Mouse (Mus musculus): ENCODE measurements around the gene Gigyf1.

Gigyf1 gene

DNA sequence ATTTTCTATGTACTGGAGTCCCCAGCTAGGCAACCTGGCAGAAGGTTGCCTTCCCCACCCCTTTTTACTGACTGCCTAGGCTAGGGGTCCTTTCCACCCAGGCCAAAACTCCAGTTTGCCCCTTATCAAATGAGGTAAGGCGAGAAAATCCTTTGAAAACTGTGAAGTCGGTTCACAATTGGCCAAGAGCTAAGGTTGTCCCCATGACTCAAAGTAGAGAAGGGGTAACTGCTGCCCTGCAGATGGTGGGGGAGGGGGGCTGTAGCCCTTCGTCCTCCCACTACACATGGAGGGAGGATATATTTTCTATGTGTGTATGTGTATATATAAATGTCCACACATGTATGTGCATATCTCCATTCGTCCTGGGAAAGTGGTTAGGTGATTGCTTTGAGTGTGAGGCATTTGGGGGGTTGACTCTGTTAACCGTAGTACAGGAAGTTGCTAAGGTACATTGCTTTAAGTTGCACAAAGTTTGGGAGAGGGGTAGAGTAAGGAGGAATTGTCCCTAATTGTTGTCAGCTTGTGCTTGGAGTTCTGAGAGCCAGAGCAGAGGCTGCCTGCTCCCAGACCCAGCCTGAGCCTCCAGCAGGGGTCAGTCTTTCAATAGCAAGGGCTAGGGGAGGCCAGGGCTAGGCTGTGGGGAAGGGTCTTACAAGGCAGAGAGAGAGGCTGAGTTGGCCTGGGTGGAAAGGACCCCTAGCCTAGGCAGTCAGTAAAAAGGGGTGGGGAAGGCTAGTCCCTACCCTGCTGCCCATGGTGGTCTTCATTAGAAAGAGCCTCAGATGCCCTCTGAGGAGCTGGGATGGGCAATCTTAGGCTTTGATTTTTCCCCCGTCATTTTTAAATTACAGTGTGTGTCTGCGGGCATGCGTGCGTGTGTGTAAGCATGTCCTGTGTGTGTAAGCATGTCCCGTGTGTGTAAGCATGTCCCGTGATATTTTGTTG lies 5.2 kb upstream of the Gigyf1 start:
- in situ Hi-C loops (cut with MboI; ENCODE audit: unreplicated experiment in 2 of 2): no loop called here

DNA sequence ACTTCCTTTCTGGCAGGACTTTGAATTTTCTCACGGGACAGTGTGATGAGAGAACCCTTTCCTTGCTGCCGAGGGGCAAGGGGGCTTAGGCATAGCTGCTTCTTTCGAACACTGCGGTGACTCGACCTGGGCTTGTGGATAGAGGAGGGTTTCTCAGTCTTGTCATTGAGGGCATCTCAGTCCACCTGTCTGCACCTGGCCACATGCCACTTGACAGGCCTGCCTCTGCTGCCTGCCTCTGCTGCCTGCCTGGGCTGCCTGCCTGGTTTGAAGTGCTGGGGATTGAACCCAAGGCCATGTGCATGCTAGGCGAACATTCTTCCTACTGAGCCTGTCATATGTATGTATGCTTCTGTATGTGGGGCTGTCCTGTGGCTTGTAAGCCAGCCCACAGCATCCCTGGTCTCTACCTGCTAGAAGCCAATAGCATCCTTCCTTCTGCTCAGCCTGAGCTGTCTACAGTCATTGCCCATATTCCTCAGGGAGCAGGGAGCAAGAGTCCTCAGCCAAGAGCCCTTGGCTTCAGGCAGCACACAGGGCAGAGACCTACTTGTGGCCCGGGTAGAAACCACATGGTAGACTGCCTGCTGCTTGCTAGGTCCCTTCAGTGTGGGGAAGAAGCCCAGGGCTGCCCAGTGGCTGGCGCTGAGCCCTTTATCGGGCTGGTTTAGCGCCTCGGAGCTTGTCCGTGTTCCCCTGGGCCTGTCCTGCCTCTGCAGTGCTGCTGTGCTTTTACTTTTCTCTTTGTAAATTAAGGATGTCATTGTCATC lies 4.2 kb upstream of the Gigyf1 start:
- in situ Hi-C loops (cut with MboI; ENCODE audit: unreplicated experiment in 2 of 2): no loop called here

DNA sequence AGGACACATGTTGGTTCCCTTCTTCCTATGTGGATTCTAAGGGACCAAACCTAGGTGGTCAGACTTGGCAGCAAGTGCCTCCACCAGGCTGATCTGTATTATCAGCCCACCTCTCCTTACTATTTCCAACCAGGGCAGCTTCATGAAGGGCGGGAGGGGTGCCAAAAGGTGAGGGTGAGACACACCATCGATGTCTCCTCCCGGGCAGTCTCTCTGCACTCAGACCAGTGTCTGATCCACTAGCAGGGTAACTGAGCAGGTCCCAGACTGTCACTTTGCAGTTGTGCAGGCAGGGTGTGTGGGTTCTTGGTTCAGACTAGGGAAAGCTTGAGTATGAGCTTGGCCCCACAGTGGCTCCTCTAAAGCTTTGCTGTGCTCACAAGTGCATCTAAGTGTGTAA lies 3.5 kb upstream of the Gigyf1 start:
- in situ Hi-C loops (cut with MboI; ENCODE audit: unreplicated experiment in 2 of 2): loop anchor here in 1 of 2 experiments (5.0 kb wide), 1 partner anchor 247 kb away; no protein-coding TSS in a partner anchor

DNA sequence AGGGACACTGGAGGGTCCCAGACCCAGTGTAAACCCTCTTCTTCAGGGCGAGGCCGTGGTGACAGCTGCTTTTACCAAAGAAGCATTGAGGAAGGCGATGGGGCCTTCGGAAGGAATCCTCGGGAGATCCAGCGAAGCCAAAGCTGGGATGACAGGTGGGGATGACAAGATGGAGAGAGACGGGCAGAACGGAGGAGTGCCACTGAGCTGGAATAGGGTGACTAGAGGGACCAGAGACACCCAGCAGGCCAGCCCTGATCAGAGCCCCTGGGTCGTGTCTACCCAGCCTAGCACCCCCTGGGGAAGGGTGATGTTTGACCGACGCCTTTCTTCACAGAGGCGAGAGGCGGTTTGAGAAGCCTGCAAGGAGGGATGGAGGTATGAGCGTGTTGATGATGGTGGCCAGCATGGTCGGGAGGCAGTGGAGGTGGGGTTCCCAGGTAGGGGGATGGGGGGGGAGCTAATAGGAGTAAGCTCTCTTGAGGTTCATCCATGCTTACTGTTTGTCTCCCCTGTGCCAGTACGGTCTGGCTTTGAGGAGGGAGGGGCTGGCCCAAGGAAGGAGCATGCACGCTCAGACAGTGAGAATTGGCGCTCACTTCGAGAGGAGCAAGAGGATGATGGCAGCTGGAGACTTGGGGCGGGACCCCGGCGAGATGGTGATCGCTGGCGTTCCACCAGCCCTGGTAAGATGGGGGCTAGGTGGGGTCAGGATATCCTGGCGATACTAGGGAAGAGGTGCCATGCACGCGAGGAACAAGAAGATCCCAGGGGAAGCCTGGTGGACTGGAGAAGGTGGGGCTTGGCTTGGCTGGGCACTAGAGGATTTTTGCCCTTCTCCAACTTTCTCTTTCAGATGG lies 1.6 kb downstream of the Gigyf1 start:
- in situ Hi-C loops (cut with MboI; ENCODE audit: unreplicated experiment in 2 of 2): loop anchor here in 1 of 2 experiments (5.0 kb wide), 1 partner anchor 242 kb away; no protein-coding TSS in a partner anchor

DNA sequence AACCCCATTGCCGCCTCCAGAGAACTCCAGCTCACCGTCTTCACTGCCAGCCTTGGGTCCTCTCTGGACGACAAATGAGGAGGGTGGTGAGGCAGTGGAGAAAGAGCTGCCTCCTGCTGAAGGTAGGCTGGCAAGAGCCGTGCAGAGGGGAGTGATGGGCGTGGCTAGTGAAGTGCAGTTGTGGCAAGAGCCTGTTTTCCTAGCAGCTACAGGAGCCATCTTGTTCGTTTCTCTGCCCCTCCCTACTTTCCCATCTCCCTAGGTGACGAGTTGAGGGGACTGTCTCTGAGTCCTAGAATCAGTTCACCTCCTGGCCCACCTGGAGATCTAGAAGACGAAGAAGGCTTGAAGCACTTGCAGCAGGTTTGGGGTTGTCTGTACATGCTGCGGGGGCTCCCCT lies 3.5 kb downstream of the Gigyf1 start:
- in situ Hi-C loops (cut with MboI; ENCODE audit: unreplicated experiment in 2 of 2): no loop called here

DNA sequence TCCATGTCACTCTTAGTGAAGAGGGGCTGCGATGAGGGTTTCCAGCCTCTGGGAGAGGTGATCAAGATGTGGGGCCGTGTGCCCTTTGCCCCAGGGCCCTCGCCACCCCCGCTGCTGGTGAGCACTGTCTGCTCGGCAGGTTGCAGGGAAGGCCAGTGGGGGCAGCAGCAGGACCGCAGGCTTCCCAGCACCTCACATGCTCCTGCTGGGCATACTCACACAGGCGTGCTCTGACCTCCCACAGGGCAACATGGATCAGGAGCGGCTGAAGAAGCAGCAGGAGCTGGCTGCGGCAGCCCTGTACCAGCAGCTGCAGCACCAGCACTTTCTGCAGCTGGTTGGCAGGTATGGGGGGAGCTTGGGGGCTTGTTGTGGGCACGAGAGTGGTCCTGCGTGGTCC lies 4.4 kb downstream of the Gigyf1 start:
- in situ Hi-C loops (cut with MboI; ENCODE audit: unreplicated experiment in 2 of 2): no loop called here

DNA sequence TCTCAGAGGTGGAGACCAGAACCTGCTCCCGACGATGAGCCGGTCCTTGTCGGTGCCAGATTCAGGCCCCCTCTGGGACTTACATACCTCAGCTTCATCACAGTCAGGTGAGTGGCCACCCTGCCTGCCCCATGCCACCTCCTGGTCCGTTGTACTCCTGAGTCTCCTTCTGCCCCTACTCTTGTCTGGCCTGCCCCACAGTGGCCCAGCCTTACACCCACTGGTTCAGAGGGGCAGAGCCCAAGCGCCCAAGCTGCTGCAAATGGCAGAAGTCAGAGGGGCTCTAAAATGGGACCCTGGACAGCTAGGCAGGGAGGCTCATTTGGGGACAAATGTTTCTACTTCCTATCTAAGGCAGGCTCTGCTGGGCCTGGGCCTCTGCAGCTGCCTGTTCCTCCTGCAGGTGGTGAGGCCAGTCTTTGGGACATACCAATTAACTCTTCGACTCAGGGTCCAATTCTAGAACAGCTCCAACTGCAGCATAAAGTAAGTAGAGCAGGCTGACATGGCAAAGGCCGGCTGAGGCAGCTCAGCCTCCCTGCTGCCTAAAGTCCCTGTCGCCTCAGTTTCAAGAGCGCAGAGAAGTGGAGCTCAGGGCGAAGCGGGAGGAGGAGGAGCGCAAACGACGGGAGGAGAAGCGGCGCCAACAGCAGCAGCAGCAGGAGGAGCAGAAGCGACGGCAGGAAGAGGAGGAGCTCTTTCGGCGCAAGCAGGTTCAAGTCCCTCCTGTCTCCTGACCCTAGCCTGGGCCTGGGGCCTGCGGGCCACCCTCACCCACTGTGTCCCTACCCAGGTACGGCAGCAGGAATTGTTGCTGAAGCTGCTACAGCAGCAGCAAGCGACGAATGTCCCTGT lies 5.3 kb downstream of the Gigyf1 start:
- in situ Hi-C loops (cut with MboI; ENCODE audit: unreplicated experiment in 2 of 2): no loop called here

DNA sequence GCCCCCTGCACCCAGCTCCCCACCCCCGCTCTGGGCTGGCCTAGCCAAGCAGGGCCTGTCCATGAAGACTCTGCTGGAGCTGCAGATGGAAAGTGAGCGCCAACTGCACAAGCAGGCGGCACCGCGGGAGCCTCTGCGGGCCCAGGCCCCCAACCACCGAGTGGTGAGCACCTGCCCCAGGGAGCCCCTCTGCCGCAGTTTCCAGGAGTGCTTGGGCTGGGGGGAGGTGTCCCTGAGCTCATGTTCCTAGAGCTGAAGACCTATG lies 5.8 kb downstream of the Gigyf1 start:
- in situ Hi-C loops (cut with MboI; ENCODE audit: unreplicated experiment in 2 of 2): no loop called here

DNA sequence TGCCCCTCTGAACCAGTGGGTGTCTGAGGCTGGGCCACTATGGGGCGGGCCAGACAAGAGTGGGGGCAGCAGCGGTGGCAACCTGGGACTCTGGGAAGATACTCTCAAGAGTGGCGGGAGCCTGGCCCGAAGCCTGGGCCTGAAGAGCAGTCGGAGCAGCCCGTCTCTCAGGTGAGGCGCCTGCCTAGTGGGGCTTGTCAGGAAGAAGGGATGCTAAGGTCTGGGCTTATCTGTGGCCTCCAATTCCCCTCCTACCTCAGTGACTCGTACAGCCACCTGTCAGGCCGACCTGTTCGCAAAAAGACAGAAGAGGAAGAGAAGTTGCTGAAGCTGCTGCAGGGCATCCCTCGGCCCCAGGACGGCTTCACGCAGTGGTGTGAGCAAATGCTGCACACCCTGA lies 6.3 kb downstream of the Gigyf1 start:
- in situ Hi-C loops (cut with MboI; ENCODE audit: unreplicated experiment in 2 of 2): no loop called here

DNA sequence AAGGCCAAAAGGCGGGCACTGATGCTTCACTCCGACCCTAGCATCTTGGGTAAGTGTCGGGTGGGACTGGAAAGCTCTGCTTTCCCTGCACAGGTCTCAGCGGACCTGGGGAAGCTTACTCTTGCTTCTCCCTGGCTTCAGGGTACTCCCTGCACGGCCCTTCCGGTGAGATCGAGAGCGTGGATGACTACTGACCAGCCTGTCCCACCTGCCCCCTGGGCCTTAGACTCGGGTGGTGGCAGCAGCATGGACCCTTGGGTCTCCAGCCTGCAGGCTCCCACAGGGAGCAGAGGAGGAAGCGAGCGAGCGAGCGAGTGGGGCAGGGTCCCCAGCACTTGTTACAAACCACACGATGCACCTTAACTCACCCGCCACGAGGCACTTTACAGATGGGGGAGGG lies 7.2 kb downstream of the Gigyf1 start:
- in situ Hi-C loops (cut with MboI; ENCODE audit: unreplicated experiment in 2 of 2): no loop called here

DNA sequence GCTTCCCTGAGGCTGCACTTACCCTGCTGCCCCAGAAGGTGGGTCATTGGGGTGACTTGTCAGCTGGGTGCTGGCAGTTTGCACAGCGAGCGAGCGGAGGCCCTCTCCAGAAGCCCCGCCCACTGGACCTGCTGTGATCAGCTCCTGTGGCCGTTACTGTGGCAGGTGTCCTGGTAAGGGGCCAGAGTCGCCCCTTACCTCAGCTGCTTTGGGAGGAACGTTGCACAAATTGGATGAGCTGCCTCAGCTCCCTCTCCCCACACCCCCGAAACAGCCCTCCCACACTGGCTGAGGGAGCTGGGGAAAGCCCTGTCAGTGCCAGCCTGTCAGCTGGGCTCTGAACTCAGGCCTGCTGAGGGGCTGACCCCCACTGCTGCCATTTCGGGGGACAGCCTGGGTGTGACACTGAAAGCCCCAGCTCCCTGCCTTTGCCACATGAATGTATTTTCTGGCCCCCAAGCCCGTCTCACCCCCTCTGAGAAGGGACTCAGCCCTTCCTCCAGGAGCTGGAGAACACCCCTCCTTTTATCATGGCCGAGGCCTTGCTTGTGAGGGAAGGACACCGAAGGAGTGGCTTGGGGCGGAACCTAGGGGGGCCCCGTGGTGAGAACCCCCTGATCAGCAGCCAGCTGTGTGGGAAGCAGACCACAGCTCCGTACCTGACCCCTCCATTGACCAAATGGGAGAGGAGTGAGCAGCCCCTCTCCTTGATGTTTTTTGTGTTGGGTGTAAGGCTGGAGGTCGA lies 8.0 kb downstream of the Gigyf1 start:
- in situ Hi-C loops (cut with MboI; ENCODE audit: unreplicated experiment in 2 of 2): no loop called here

DNA sequence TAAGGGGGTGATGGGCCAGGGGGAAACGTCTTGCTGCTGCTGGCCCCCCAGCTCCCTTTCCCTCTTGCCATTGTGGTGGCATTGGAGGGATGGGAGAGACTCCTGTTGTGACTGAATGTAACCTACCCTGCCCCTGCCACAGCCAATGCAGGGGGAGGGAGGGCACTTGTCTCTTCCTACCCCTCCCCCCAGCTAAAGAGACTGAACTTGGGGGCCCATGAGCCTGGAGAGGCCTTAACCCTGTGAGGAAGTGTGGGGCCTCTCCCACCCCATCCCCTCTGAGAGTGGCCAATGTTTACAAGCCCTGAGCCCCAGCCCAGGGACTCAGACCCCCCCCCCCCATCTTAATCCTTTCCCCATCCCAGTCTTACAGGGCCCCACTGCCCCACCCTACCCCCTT lies 9.1 kb downstream of the Gigyf1 start:
- in situ Hi-C loops (cut with MboI; ENCODE audit: unreplicated experiment in 2 of 2): no loop called here

DNA sequence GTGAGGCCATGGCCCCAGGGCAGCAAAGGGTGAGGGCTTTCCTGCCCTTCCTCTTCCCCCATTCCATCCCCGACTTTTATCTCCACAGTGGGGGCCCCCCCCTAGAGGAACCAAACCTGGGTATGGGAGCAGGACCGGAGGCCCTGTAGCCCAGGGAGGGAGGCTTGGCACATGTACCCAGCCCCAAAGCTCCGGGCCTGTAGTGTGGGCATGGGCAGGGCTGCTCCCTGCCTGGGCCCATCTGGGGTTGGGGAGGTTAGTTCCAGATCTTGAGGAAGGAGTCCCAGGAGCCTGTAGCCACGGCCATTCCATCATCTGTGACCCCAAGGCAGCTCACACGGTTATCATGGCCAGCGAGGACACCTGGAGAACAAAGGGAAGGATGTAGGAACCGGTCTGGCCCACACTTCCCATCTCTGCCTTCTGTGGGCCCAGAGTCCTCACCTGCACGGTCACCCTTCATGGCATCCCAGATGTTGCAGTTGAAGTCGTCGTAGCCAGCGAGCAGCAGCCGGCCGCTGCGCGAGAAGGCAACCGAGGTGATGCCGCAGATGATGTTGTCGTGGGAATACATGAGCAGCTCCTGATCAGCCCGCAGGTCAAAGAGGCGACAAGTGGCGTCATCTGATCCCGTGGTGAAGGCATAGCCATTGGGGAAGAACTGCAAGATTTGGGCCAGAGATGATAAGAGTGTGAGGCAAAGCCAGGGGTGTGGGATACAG lies 10.1 kb downstream of the Gigyf1 start:
- in situ Hi-C loops (cut with MboI; ENCODE audit: unreplicated experiment in 2 of 2): no loop called here

DNA sequence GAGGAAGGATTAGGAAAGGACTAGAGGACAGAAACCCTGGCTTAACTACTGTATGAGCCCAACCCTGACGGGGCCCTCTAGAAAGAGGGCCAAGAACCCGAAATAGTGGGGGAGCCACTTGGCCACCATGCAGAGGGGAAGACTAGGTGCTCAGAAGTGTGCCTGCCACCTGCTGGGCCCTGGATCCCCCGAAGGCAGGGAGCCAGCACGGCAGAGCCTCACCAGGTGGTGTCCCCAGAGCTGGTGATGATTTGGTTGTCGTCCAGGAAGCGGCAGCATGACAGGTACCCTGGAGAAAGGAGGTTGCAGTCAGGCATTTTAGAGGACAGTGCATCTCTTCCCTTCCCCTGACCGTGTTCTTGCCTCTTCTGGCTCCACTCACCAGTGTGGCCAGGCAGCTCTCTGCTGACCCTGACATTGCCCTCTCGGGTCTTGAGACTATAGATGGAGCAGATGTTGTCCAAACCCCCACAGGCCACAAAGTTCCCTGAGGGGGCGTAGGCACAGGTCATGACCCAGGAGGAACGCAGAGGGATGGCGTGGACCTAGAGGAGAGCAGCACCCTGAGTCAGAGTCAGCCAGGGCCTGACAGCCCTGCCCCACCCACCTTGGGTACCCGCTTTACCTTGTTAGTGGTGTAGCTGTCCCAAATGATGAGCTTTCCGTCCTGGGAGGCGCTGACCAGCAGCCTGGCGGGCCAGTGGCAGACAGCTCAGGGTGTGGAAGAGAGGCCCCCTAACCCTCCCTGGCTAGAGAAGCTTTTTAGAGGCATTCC lies 11.1 kb downstream of the Gigyf1 start:
- in situ Hi-C loops (cut with MboI; ENCODE audit: unreplicated experiment in 2 of 2): no loop called here

DNA sequence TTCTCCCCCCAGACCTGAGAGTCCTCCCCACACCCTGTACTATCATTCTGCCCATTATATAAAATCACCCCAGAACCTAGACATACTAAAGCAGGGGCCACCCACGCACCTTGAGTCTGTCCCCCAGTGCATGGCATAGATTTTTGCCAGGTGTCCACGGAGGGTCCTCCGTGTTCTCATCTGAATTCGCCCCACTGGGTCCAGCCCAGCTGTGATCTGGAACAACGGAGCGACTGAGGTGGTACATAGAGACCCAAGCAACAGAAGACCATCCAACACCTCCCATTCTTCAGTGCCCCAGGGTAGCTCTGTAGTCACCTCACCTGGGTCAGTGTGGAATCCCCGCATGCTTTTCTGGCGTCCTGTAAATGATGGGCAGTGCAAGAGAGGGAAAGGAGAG lies 11.7 kb downstream of the Gigyf1 start:
- in situ Hi-C loops (cut with MboI; ENCODE audit: unreplicated experiment in 2 of 2): loop anchor here (5.0 kb wide), 2 partner anchors 72 to 122 kb away; partner anchors contain the start of gene Mospd3 (in 1 of the 2)

DNA sequence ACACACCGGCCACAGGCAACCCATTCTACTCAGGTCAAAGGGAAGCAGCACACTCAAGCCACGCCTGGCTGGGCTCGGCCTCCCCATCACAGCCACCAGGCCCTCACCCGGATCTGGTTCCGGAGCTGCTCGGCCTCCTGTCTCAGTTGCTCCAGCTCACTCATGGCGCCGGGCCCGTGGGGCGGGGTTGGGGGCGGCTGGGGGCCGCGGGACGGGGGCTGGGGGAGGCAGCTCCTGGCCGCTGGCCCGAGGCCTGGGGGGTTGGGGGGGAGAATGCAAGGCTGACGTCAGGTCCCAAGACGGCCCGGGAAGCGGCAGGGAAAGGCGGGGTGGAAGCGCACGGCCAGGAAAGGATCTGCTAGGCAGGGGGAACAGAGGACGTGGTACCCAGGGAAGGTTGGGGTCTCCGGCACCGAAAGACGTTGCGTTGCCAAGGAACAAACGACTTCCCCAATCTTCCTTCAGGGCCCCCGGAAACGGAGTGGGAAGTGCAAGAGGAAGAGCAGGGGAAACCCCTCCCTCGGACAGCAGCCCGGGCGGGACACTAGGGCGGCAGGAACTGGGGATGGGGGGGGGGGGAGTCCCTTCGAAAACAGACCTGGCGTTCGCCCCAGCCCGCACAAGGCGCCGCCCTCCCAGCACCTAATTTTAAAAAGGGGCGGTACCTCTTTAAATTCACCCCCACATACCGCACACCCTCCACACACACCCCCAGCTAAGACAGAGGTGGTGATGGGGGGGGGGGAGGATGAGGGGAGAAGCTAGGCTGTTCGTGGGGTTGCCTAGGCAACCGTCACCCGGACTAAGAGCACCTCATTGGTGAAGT lies 12.5 kb downstream of the Gigyf1 start:
- in situ Hi-C loops (cut with MboI; ENCODE audit: unreplicated experiment in 2 of 2): loop anchor here (5.0 kb wide), 2 partner anchors 72 to 122 kb away; partner anchors contain the start of gene Mospd3 (in 1 of the 2)

Measured in v-Abl transformed pro-B cells (cell line).